Mouse (Mus musculus) heart, postnatal 0 days (tissue): ENCODE data around the gene Asic3. TPM values are rescaled to one million over a fixed set of nuclear protein-coding genes. Genes with fewer than 3 reads are reported as not detected.
A peak's percentile ranks its signal among the peaks of the same experiment; 100 is the strongest.

ENCODE experiments used
- ATAC-seq: fragments of 200-750 bp; cut with Nextera tagmentation; 2 replicates; pipeline ENCODE4 v1.8.0; 2017; ENCODE audit warnings: low read depth, moderate number of reproducible peaks, moderate library complexity; ENCODE audit not compliant: insufficient read depth
- DNase-seq: peaks from one replicate; pipeline ENCODE4 v3.0.0-alpha.2; 2016; ENCODE audit warnings: low spot score
- H3K27ac ChIP-seq: fragments of 300-500 bp; sonication (generic); 2 replicates; pipeline ENCODE4 v1.5.1; 2014; ENCODE audit warnings: low read depth, mild to moderate bottlenecking
- H3K27me3 ChIP-seq: fragments of 300-500 bp; sonication (generic); 2 replicates; pipeline ENCODE4 v1.6.1; 2014; ENCODE audit warnings: low read length, mixed read lengths; ENCODE audit not compliant: control insufficient read depth, insufficient read depth
- H3K36me3 ChIP-seq: fragments of 300-500 bp; sonication (generic); replicated peaks from 2 replicates; pipeline ENCODE4 v1.6.1; 2014; ENCODE audit warnings: low read length, mixed read lengths; ENCODE audit not compliant: control insufficient read depth, insufficient read depth
- H3K4me1 ChIP-seq: fragments of 300-500 bp; sonication (generic); 2 replicates; pipeline ENCODE4 v1.6.1; 2014; ENCODE audit warnings: antibody characterized with exemption; ENCODE audit not compliant: control insufficient read depth, insufficient read depth
- H3K4me2 ChIP-seq: fragments of 300-500 bp; sonication (generic); 2 replicates; pipeline ENCODE4 v1.6.1; 2014; ENCODE audit warnings: low read depth, mild to moderate bottlenecking, low read length, moderate library complexity
- H3K4me3 ChIP-seq: fragments of 300-500 bp; sonication (generic); 2 replicates; pipeline ENCODE4 v1.5.1; 2014; ENCODE audit warnings: low read depth, low read length
- H3K9ac ChIP-seq: fragments of 300-500 bp; sonication (generic); replicated peaks from 2 replicates; pipeline ENCODE4 v1.6.1; 2014; ENCODE audit warnings: low read depth, low read length, mixed read lengths
- H3K9me3 ChIP-seq: fragments of 300-500 bp; sonication (generic); replicated peaks from 2 replicates; pipeline ENCODE4 v1.6.1; 2016; ENCODE audit warnings: low read length; ENCODE audit not compliant: control insufficient read depth
- CTCF ChIP-seq: IDR thresholded peaks from 2 replicates; pipeline ENCODE4 v1.5.1; 2016; ENCODE audit warnings: antibody characterized with exemption, control low read depth, low read depth
- EP300 ChIP-seq: IDR thresholded peaks from 2 replicates; pipeline ENCODE4 v1.6.1; 2016; ENCODE audit warnings: antibody characterized with exemption, low read depth
- WGBS: fragments of 180-500 bp; shearing (Covaris S2); extraction: QIAGEN DNeasy Blood & Tissue Kit; methylation state at CpG from one replicate; pipeline ENCODE4 v1.1.7; 2014; 5-methylcytosine and 5-hydroxymethylcytosine counted together
- polyA plus RNA-seq: library from polyadenylated mRNA; unstranded; fragments of >200 nt; fragmentation: Nextera tagmentation; extraction: Ambion mirVana; gene quantifications from 2 replicates; pipeline ENCODE4 v1.2.1, GENCODE M21; 2015
- total RNA-seq: library from RNA; depleted of rRNA; stranded (reverse); fragments of >200 nt; gene quantifications from 2 replicates; pipeline ENCODE4 v1.2.3, GENCODE M21; 2014; ENCODE audit warnings: low replicate concordance

Gene Asic3
- total and polyA plus RNA-seq, 2 experiments from 2014 or later, result 0.10 TPM; not detected in 1

DNA sequence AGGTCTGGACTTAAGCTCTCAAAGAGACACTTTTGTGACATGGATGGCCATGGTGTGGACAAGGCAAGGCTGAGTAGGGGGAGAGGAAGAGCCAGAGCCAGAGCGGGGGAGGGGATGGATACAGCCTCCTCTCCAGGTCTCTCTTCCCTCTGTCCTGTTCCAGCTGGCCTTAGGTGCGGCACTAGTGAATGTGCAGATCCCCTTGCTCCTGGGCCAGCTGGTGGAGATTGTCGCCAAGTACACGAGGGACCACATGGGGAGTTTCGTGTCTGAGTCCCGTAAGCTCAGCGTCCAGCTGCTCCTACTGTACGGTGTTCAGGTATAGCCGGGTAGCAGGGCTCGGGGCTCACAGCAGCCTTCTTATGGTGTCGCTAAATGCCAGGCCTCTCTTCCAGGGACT, 12.8 kb upstream of the Asic3 start:
- WGBS, result 86% methylated on average over 11 of the region's 11 CpGs
- DNase-seq, result no peak

GRCm38 (mm10) chr5:24400911-24401605, 12.1 kb upstream of the Asic3 start:
- no peaks in the 10 kb centered on the region for H3K27me3 ChIP-seq
- TF ChIP-seq EP300 (no peak), CTCF (no peak)
- H3K4me2 ChIP-seq, result no peak overlapping the region
- H3K9me3 ChIP-seq, result no peaks in the 10 kb centered on the region
- 87% methylated on average over 5 of the region's 5 CpGs for WGBS
- peaks cover 53% of the 10 kb centered on the region for H3K36me3 ChIP-seq
- ATAC-seq (no peak), DNase-seq (no peak)
- H3K4me1 ChIP-seq, result no peaks in the 10 kb centered on the region
- H3K9ac ChIP-seq, result no peak overlapping the region
- H3K27ac ChIP-seq, result no peak overlapping the region
- H3K4me3 ChIP-seq, result no peak overlapping the region

More for the DNA sequence above, 12.8 kb upstream of the Asic3 start:
- Histone ChIP-seq H3K9ac (no peak overlapping the region), H3K4me2 (no peak overlapping the region), H3K27ac (no peak overlapping the region), H3K36me3 (peaks cover 51% of the 10 kb centered on the region), H3K27me3 (no peaks in the 10 kb centered on the region), H3K4me3 (no peak overlapping the region), H3K9me3 (no peaks in the 10 kb centered on the region), H3K4me1 (no peaks in the 10 kb centered on the region)
- no peak for ATAC-seq
- no peak for TF ChIP-seq CTCF

DNA sequence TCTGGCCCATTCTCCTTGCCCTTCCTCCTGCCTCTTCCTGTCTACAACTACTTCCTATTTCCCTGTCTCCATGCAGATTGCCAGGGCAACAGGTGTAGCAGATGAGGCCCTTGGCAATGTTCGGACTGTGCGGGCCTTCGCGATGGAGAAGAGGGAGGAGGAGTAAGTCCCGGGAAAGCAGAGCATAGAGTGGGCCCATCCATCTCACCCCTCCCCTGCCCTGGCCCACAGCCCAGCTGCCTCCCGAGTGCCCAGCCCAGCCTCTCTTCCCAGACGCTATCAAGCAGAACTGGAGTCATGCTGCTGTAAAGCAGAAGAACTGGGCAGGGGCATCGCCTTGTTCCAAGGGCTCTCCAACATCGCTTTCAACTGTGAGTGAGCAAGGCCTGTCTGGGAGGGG, 11.2 kb upstream of the Asic3 start:
- Histone ChIP-seq H3K9ac (no peak overlapping the region), H3K4me2 (no peak overlapping the region), H3K27ac (no peak overlapping the region), H3K36me3 (peaks cover 59% of the 10 kb centered on the region), H3K4me3 (no peak overlapping the region), H3K9me3 (no peaks in the 10 kb centered on the region), H3K27me3 (no peaks in the 10 kb centered on the region), H3K4me1 (no peaks in the 10 kb centered on the region)
- no peak for TF ChIP-seq CTCF
- no peak for TF ChIP-seq EP300
- DNase-seq (no peak), ATAC-seq (peak; percentile 47)
- 32% methylated on average over 9 of the region's 9 CpGs for WGBS

- no peak for ATAC-seq
- Histone ChIP-seq H3K36me3 (peaks cover 61% of the 10 kb centered on the region), H3K4me2 (no peak overlapping the region), H3K9me3 (no peaks in the 10 kb centered on the region), H3K27me3 (no peaks in the 10 kb centered on the region), H3K9ac (no peak overlapping the region), H3K4me1 (no peaks in the 10 kb centered on the region), H3K4me3 (no peak overlapping the region), H3K27ac (no peak overlapping the region)
- DNase-seq, result no peak
- 81% methylated on average over 6 of the region's 6 CpGs for WGBS
- TF ChIP-seq EP300, result no peak
- TF ChIP-seq CTCF, result no peak
These were observed 8.4 kb upstream of the Asic3 start for GRCm38 (mm10) chr5:24404594-24405360.

DNA sequence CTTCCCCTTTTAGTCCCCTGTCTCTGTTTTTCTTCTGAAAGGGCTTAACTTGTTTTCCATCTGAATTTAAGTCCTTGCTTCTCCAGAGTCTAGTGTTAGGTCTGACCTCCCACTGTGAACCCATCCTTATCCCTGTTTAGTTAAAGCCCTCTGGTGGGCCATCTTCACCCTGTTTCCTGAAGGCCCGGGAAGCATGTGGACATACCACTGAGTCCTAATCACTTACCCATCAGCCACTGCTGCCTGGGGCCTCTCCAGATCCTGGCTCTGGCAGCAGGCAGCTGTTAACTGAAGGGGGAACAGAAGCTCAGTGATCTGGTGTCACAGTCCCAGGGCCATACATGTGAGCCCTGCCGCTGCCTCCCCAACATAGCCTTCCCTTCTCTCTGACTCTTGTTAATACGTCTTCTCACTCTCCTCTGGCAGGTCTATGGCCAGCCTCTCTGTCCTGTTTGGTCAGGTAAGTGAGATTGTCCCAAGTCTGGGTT, 7.8 kb upstream of the Asic3 start:
- Histone ChIP-seq H3K9ac (no peak overlapping the region), H3K27me3 (no peaks in the 10 kb centered on the region), H3K4me2 (no peak overlapping the region), H3K27ac (no peak overlapping the region), H3K4me3 (no peak overlapping the region), H3K4me1 (no peaks in the 10 kb centered on the region), H3K36me3 (peaks cover 54% of the 10 kb centered on the region), H3K9me3 (no peaks in the 10 kb centered on the region)
- ATAC-seq (no peak), DNase-seq (no peak)
- 52% methylated on average over 3 of the region's 3 CpGs for WGBS
- TF ChIP-seq CTCF (no peak), EP300 (no peak)
